Mouse (Mus musculus) bone marrow, adult 2 months (tissue): ENCODE data around the gene Spef2.

Source experiments
- CTCF ChIP-seq: fragments of 200-500 bp; IDR thresholded peaks from 2 replicates; pipeline ENCODE4 v1.5.1; 2011; ENCODE audit warnings: low read length, control low read depth; ENCODE audit not compliant: control insufficient read depth, insufficient read depth
- POLR2A ChIP-seq: fragments of 200-500 bp; IDR thresholded peaks from 2 replicates; pipeline ENCODE4 v1.6.1; 2011; ENCODE audit warnings: low read depth, mild to moderate bottlenecking, control low read depth, low read length, borderline replicate concordance; ENCODE audit not compliant: control insufficient read depth

DNA sequence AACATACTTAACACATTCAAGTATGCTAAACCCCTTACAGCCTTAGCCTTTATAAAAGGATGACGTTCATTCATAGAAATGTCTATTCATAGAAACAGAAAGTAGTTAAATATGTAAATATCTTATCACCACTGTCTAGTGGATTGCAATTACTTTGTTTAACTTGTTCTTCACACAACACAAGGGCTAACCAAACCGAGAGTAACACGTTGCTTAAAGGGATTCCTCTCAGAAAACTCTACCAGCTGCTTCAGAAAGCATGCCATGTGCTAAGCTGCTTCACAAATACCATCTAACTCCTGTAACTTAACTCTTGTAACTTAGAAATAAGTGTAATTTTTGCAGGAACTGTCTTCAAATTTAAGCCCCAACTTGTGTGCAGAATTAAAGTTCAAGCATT, 35.0 kb downstream of the Spef2 start:
- TF ChIP-seq POLR2A = no peak
- TF ChIP-seq CTCF = no peak
